8 mouse cellular contexts compared by ENCODE assay signal in the genomic region with DNA sequence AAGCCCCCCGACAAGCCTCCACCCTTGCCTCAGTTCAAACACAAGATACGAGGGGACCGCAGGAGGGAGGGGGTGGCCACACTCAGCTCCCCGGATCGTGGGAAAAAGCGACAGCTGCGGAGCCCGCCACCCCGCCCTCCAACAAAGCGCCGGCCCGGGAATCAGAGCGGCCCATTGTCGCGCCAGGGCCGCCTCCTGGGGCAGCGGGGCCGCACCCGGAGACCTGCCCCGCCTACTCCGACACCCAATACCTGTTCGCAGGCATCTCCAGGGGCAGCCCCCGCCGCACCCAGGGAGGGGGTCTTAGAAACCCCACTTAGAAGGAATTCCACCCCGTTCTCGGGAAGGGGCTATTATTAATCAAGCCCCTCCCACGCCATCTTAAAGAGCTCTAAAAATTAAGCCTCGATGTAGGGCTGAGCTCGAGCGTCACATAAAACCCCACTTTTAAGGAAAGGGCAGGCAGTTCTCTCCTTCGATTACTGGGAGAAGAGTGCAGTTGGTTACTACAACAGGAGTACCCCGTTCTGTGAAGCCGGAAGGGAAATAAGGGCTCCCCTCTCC. TPM values are rescaled to one million over a fixed set of nuclear protein-coding genes. Genes with fewer than 3 reads are reported as not detected.
DNase-seq lines count a peak whose midpoint lies in the region; ATAC-seq and TF ChIP-seq lines count a peak whose summit lies in the region.

No protein-coding gene starts in this region.

- peak; percentile 42 to 61 for DNase-seq in adrenal gland, adult 18-20 months (ENCODE audit: low spot score in 2 of 2)
- no peak for DNase-seq in adrenal gland, postnatal 4 days (ENCODE audit: low spot score in 2 of 2)
- peak; percentile 84 for DNase-seq in Muller cell, postnatal 12 days (ENCODE audit: inconsistent ontology term)
- DNase-seq in liver, embryonic 11.5 days (ENCODE audit: low spot score) = no peak
- no peak for DNase-seq in midbrain, postnatal 0 days (ENCODE audit: low spot score)
- no peak for DNase-seq in frontal cortex, postnatal 25 days (ENCODE audit: low spot score in 2 of 2)

- no peaks in the 10 kb centered on the region for H3K9me3 ChIP-seq in forebrain, embryonic 13.5 days (replicated peaks)
- H3K9me3 ChIP-seq in hindbrain, embryonic 16.5 days (ENCODE audit: control insufficient read depth, low read length) = no peaks in the 10 kb centered on the region
- H3K9me3 ChIP-seq in liver, embryonic 11.5 days (ENCODE audit: control insufficient read depth, low read length) = no peaks in the 10 kb centered on the region
- no peaks in the 10 kb centered on the region for H3K9me3 ChIP-seq in midbrain, postnatal 0 days (ENCODE audit: low read length)

- peak overlapping the region; percentile 96 for H3K9ac ChIP-seq in forebrain, embryonic 13.5 days
- H3K9ac ChIP-seq in hindbrain, embryonic 16.5 days (ENCODE audit: low read depth, low read length) = peak overlapping the region; percentile 71
- peak overlapping the region; percentile 64 for H3K9ac ChIP-seq in liver, embryonic 11.5 days (ENCODE audit: low read depth, low read length)
- peak overlapping the region; percentile 65 for H3K9ac ChIP-seq in midbrain, postnatal 0 days (replicated peaks; ENCODE audit: low read length, poor library complexity, severe bottlenecking)

- peaks cover 93% of the 10 kb centered on the region for H3K4me1 ChIP-seq in forebrain, embryonic 13.5 days
- H3K4me1 ChIP-seq in hindbrain, embryonic 16.5 days (ENCODE audit: control insufficient read depth, insufficient read depth, low read depth, low read length) = peaks cover 59% of the 10 kb centered on the region
- H3K4me1 ChIP-seq in liver, embryonic 11.5 days (replicated peaks; ENCODE audit: control insufficient read depth, insufficient read depth, low read length) = peaks cover 18% of the 10 kb centered on the region
- H3K4me1 ChIP-seq in midbrain, postnatal 0 days (ENCODE audit: insufficient read depth, low read length) = peaks cover 11% of the 10 kb centered on the region; the same call in 1 of the 2 replicates

- H3K4me3 ChIP-seq in forebrain, embryonic 13.5 days = peak overlapping the region; percentile 87
- H3K4me3 ChIP-seq in hindbrain, embryonic 16.5 days (ENCODE audit: low read length) = peak overlapping the region; percentile 58
- peak overlapping the region; percentile 64 for H3K4me3 ChIP-seq in liver, embryonic 11.5 days (ENCODE audit: low read depth, low read length)
- H3K4me3 ChIP-seq in midbrain, postnatal 0 days (ENCODE audit: low read depth, low read length) = peak overlapping the region; percentile 54

- peaks cover 23% of the 10 kb centered on the region for H3K36me3 ChIP-seq in forebrain, embryonic 13.5 days (ENCODE audit: poor library complexity, severe bottlenecking)
- H3K36me3 ChIP-seq in hindbrain, embryonic 16.5 days (ENCODE audit: control insufficient read depth, insufficient read depth, low read length) = no peaks in the 10 kb centered on the region
- no peaks in the 10 kb centered on the region for H3K36me3 ChIP-seq in liver, embryonic 11.5 days (ENCODE audit: control insufficient read depth, insufficient read depth, low read length)
- no peaks in the 10 kb centered on the region for H3K36me3 ChIP-seq in midbrain, postnatal 0 days (ENCODE audit: insufficient read depth, low read length)

- under 1% methylated on average over 33 of the region's 33 CpGs for WGBS in forebrain, embryonic 13.5 days
- WGBS in hindbrain, embryonic 16.5 days = under 1% methylated on average over 26 of the region's 33 CpGs
- under 1% methylated on average over 33 of the region's 33 CpGs for WGBS in liver, embryonic 11.5 days
- under 1% methylated on average over 33 of the region's 33 CpGs for WGBS in midbrain, postnatal 0 days

- no peak for TF ChIP-seq CTCF in midbrain, postnatal 0 days (IDR thresholded peaks at IDR 0.05)

- peak overlapping the region; percentile 76 for H3K4me2 ChIP-seq in forebrain, embryonic 13.5 days
- peak overlapping the region; percentile 66 for H3K4me2 ChIP-seq in hindbrain, embryonic 16.5 days (ENCODE audit: low read length)
- H3K4me2 ChIP-seq in liver, embryonic 11.5 days = peak overlapping the region; percentile 83
- H3K4me2 ChIP-seq in midbrain, postnatal 0 days (ENCODE audit: low read depth, low read length, poor library complexity, severe bottlenecking) = peak overlapping the region; percentile 87

- peaks cover 12% of the 10 kb centered on the region; the same call in 1 of the 2 replicates for H3K27me3 ChIP-seq in forebrain, embryonic 13.5 days
- H3K27me3 ChIP-seq in hindbrain, embryonic 16.5 days (replicated peaks; ENCODE audit: control insufficient read depth, insufficient read depth, low read length) = no peaks in the 10 kb centered on the region
- H3K27me3 ChIP-seq in liver, embryonic 11.5 days (replicated peaks; ENCODE audit: control insufficient read depth, insufficient read depth, low read length) = peaks cover 38% of the 10 kb centered on the region
- peaks cover 31% of the 10 kb centered on the region for H3K27me3 ChIP-seq in midbrain, postnatal 0 days (ENCODE audit: insufficient read depth, low read length)

- H3K27ac ChIP-seq in forebrain, embryonic 13.5 days = peak overlapping the region; percentile 98
- peak overlapping the region; percentile 84 for H3K27ac ChIP-seq in hindbrain, embryonic 16.5 days (ENCODE audit: low read depth, low read length)
- H3K27ac ChIP-seq in liver, embryonic 11.5 days (ENCODE audit: low read depth, low read length) = no peak overlapping the region
- H3K27ac ChIP-seq in midbrain, postnatal 0 days (ENCODE audit: low read depth, low read length) = peak overlapping the region; percentile 74

- ATAC-seq in forebrain, embryonic 13.5 days = peak; percentile 33
- no peak for ATAC-seq in hindbrain, embryonic 16.5 days
- no peak for ATAC-seq in liver, embryonic 11.5 days (replicated peaks; ENCODE audit: low FRiP score)
- no peak for ATAC-seq in midbrain, postnatal 0 days (ENCODE audit: low FRiP score)

RNA-seq across cellular contexts. Expression of a gene that starts 14.1 kb away (rescaled TPM):
- total RNA-seq in adrenal gland, adult 18-20 months (2021) = 10 to 100 TPM; 21.5 to 22.0 TPM
- total RNA-seq in adrenal gland, postnatal 4 days (2021) = 10 to 100 TPM; 35.1 to 48.7 TPM
- 28.1 and 32.8 TPM in 2 replicates for polyA plus RNA-seq in forebrain, embryonic 13.5 days (2015; fragmentation: Nextera tagmentation; extraction: Ambion mirVana)
- 13.3 and 15.1 TPM in 2 replicates for polyA plus RNA-seq in hindbrain, embryonic 16.5 days (2015; fragmentation: Nextera tagmentation; extraction: Ambion mirVana)
- polyA plus RNA-seq in liver, embryonic 11.5 days (2014; fragmentation: Nextera tagmentation; extraction: Ambion mirVana) = 7.1 and 10.5 TPM in 2 replicates
- 48.9 and 65.8 TPM in 2 replicates for total RNA-seq in midbrain, postnatal 0 days (2014; rRNA removed)
- 6.8 and 7.6 TPM in 2 replicates for polyA plus RNA-seq in midbrain, postnatal 0 days (2015; fragmentation: Nextera tagmentation; extraction: Ambion mirVana)

RNA-seq across cellular contexts. Expression of a gene that starts 57.4 kb away (rescaled TPM):
- total RNA-seq in adrenal gland, adult 18-20 months (2021) = 10 to 100 TPM; 52.2 to 69.1 TPM
- total RNA-seq in adrenal gland, postnatal 4 days (2021) = 10 to 100 TPM; 53.7 to 58.6 TPM
- 16.9 and 22.5 TPM in 2 replicates for polyA plus RNA-seq in forebrain, embryonic 13.5 days (2015; fragmentation: Nextera tagmentation; extraction: Ambion mirVana)
- 15.4 and 19.3 TPM in 2 replicates for polyA plus RNA-seq in hindbrain, embryonic 16.5 days (2015; fragmentation: Nextera tagmentation; extraction: Ambion mirVana)
- 33.7 TPM in 2 replicates for polyA plus RNA-seq in liver, embryonic 11.5 days (2014; fragmentation: Nextera tagmentation; extraction: Ambion mirVana)
- 63.3 and 76.7 TPM in 2 replicates for total RNA-seq in midbrain, postnatal 0 days (2014; rRNA removed)
- 9.9 and 12.6 TPM in 2 replicates for polyA plus RNA-seq in midbrain, postnatal 0 days (2015; fragmentation: Nextera tagmentation; extraction: Ambion mirVana)

Comparison
In these comparisons a context has a peak if more than half of its experiments do, and no peak if none do; other contexts are left out.
1. DNase-seq: peak in adrenal gland, adult 18-20 months (2 of 2) and Muller cell, postnatal 12 days (single experiment); none in adrenal gland, postnatal 4 days (0 of 2), liver, embryonic 11.5 days (single experiment), midbrain, postnatal 0 days (single experiment) and frontal cortex, postnatal 25 days (0 of 2).
2. Peak in every context shown above with its lines, with median percentiles within 50 percentile points of each other: H3K4me2 ChIP-seq, H3K4me3 ChIP-seq and H3K9ac ChIP-seq.